Comparison of ENCODE assay signal across 16 mouse cellular contexts in genomic region chr9:14627525-14627924, GRCm38 (mm10).
"Had no signal": no experiment of that assay in that cellular context is flagged by ENCODE, and none has a peak within 500 bp of the region (broad histone marks: within the 10 kb centered on the region; RNA-seq: fewer than 3 reads in every experiment).

No protein-coding gene starts in this region.

- H3K4me3 ChIP-seq: neural tube, embryonic 13.5 days; neural tube, embryonic 15.5 days; stomach, embryonic 15.5 days had no signal

- H3K27me3 ChIP-seq: neural tube, embryonic 13.5 days; neural tube, embryonic 15.5 days; stomach, embryonic 15.5 days had no signal

- DNase-seq: retina, postnatal 1 day; right cerebral cortex, adult 18-20 months; right cerebral cortex, postnatal 14 days; right cerebral cortex, postnatal 25 days; right cerebral cortex, postnatal 4 days; spleen, adult 18-20 months; thymus, adult 18-20 months; thymus, adult 2 months; thymus, postnatal 14 days; thymus, postnatal 25 days; thymus, postnatal 36 days; thymus, postnatal 4 days had no signal

- H3K36me3 ChIP-seq: neural tube, embryonic 13.5 days; neural tube, embryonic 15.5 days; stomach, embryonic 15.5 days had no signal

- H3K9me3 ChIP-seq: neural tube, embryonic 13.5 days; neural tube, embryonic 15.5 days; stomach, embryonic 15.5 days had no signal

- H3K4me2 ChIP-seq: neural tube, embryonic 13.5 days; neural tube, embryonic 15.5 days; stomach, embryonic 15.5 days had no signal

- H3K27ac ChIP-seq: neural tube, embryonic 13.5 days; neural tube, embryonic 15.5 days; stomach, embryonic 15.5 days; stomach, postnatal 0 days had no signal

- H3K9ac ChIP-seq: neural tube, embryonic 13.5 days; neural tube, embryonic 15.5 days; stomach, embryonic 15.5 days had no signal
